Mouse (Mus musculus): ENCODE data around the gene Lrfn5. TPM values are rescaled to one million over a fixed set of nuclear protein-coding genes. Genes with fewer than 3 reads are reported as not detected.

Gene Lrfn5
- total and polyA plus RNA-seq, 3 experiments = not detected

DNA sequence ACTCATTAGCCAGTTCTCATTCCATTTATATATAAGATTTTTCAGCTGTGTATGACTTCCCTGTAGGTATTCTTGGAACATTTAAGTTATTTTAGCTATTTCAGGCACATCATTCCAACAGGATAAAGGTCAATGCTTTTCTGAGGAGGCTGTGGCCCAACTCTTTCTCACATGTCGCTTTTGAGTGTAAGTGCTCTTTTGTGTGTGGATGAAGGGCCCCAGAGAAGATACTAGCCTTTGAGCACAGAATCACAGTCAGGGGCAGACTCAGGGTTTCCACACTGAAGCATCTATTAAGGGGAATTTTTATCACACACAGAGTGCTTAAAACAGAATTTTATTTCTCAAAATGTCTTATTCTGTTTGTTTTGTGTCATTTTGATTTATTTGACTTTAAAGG lies 331.2 kb downstream of the Lrfn5 start:
- H3K9ac ChIP-seq (ENCODE audit: insufficient read depth, low read depth) = no peak overlapping the region
- no peaks in the 10 kb centered on the region for H3K4me1 ChIP-seq (ENCODE audit: control insufficient read depth in 1 of 2, insufficient read depth in 2 of 2)
- H3K4me3 ChIP-seq (replicated peaks in 1 of 3; ENCODE audit: low read depth in 2 of 3, low read length in 2 of 3, poor library complexity in 1 of 3) = no peak overlapping the region
- dilution Hi-C loops (cut with MboI; ENCODE audit: extremely low pct_ligation_motif_present, extremely low pct_unique_long_range_greater_than_20kb, low sequenced_read_pairs) = no loop called here
- H3K9me3 ChIP-seq (replicated peaks; ENCODE audit: low read length) = peaks cover 10% of the 10 kb centered on the region
- no peak for DNase-seq (ENCODE audit: extremely low read depth)
- TF ChIP-seq MXI1 (IDR thresholded peaks at IDR 0.05; ENCODE audit: low read depth, low read length) = no peak
- no peak for TF ChIP-seq TBP (conservative IDR thresholded peaks at IDR 0.05; ENCODE audit: low read depth, low read length)
- TF ChIP-seq ELF1 (IDR thresholded peaks at IDR 0.05; ENCODE audit: low read depth, low read length) = no peak
- TF ChIP-seq CHD1 (IDR thresholded peaks at IDR 0.05; ENCODE audit: low read depth, low read length) = no peak
- TF ChIP-seq USF1 (IDR thresholded peaks at IDR 0.05; ENCODE audit: low read depth, low read length) = no peak
- TF ChIP-seq JUN (IDR thresholded peaks at IDR 0.05; ENCODE audit: insufficient read depth, low read depth, low read length) = no peak
- TF ChIP-seq IRF4 (IDR thresholded peaks at IDR 0.05; ENCODE audit: low read depth, low read length) = no peak
- no peak for TF ChIP-seq SIN3A (IDR thresholded peaks at IDR 0.05; ENCODE audit: low read length)
- no peak for TF ChIP-seq ETS1 (conservative IDR thresholded peaks at IDR 0.05; ENCODE audit: low read depth, low read length)
- no peak for TF ChIP-seq JUND (conservative IDR thresholded peaks at IDR 0.05; ENCODE audit: low read depth, low read length)
- H3K36me3 ChIP-seq (replicated peaks in 1 of 2; ENCODE audit: control insufficient read depth in 1 of 2, insufficient read depth in 1 of 2, low read length in 1 of 2) = no peaks in the 10 kb centered on the region
- H3K27me3 ChIP-seq (replicated peaks) = no peaks in the 10 kb centered on the region
- no peak overlapping the region for H3K4me2 ChIP-seq (ENCODE audit: insufficient read depth, low read depth, poor library complexity, severe bottlenecking)
- in situ Hi-C loops (cut with MboI; ENCODE audit: low pct_ligation_motif_present, low pct_unique_long_range_greater_than_20kb, low sequenced_read_pairs) = no loop called here
- no peak overlapping the region for H3K27ac ChIP-seq (ENCODE audit: insufficient read depth, low read depth)
- no peaks in the 10 kb centered on the region for H3K79me2 ChIP-seq (replicated peaks; ENCODE audit: control insufficient read depth, extremely low read depth, insufficient read depth, poor library complexity, severe bottlenecking)
